Mouse (Mus musculus): ENCODE data around the gene Ppm1h.
A peak's percentile ranks its signal among the peaks of the same experiment; 100 is the strongest.

Ppm1h gene

GRCm38 (mm10) chr10:122809851-122810250 is 131.3 kb downstream of the Ppm1h start:
- DNase-seq (ENCODE audit: low read depth), result no peak

- no peak for DNase-seq (ENCODE audit: low read depth)
Observed at GRCm38 (mm10) chr10:122815094-122815493, 136.5 kb downstream of the Ppm1h start.

- no peak for DNase-seq (ENCODE audit: low read depth)
Observed at GRCm38 (mm10) chr10:122817741-122818140, 139.2 kb downstream of the Ppm1h start.

DNA sequence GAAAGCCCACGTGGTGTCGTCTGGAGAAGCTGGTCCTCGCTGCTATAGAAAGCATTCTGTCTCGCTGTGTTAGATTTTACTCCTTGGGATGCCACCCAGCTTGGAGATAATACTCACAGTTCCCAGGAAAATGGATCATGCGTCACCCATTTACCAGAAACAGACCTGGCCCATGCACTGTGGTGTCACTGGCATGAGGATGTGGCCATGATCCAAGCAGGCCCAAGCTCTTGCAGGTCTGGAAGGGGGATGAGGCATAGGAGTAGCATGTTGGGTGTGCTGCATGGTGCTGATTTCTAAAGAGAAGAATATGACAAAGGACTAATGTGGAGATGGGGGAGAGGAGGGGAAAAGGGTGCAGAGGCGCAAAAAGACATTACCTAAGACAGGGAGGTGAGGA is 141.2 kb downstream of the Ppm1h start:
- no peak for DNase-seq (ENCODE audit: low read depth)

DNA sequence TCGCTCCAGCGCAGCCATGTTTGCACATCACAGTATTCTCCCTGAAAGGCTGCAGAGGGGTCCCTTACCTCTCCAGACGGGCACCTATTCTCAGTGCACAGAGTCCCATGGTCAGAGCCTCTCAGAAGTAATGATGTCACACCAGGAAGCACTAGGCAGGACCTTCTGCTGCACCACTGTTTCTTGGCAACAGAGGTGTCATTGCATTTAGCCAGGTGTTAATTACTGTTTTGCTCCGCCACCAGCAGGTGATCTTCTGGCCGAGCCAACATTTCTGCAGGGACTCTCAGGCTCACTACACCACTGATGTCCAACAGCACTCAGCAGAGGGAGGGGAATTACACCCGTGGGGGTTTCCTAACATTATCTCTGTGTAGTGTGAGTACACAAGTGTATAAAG is 143.0 kb downstream of the Ppm1h start:
- DNase-seq (ENCODE audit: low read depth), result no peak

- no peak for DNase-seq (ENCODE audit: low read depth)
Observed at GRCm38 (mm10) chr10:122823642-122824041, 145.1 kb downstream of the Ppm1h start.

DNA sequence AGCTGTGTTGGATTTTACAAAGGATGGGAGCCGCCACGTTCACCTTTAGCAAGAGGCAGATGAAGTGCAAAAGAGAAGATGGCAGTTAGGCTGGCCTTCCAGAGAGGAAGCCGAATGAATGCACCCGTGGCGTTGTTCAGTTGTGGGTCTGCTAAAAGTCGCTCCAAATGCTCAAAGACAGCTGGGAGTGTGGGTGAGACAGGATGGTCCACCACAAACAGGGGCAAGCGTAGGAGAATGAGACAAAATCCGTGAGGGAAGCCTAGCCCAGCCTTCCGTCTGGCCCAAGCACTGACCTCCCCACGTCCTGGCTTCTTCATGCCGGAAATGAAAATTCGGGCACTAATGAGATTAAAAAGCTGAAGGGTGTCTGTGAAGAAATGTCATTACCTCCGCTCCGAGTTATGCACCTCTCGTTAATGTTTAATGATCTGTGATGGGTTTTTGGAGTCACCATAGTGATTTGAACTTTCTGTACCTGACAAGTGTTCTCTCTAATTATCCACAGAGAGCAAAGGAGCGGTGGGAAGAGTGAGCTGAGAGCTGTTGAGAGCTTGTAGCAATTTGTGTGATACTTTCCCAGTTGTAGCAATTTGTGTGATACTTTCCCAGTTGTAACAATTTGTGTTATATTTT is 148.3 kb downstream of the Ppm1h start:
- no peak for DNase-seq (ENCODE audit: low read depth)

- DNase-seq (ENCODE audit: low read depth), result no peak
Observed at GRCm38 (mm10) chr10:122827719-122828414, 149.3 kb downstream of the Ppm1h start.

- no peak for DNase-seq (ENCODE audit: low read depth)
Observed at GRCm38 (mm10) chr10:122829801-122830217, 151.2 kb downstream of the Ppm1h start.

DNA sequence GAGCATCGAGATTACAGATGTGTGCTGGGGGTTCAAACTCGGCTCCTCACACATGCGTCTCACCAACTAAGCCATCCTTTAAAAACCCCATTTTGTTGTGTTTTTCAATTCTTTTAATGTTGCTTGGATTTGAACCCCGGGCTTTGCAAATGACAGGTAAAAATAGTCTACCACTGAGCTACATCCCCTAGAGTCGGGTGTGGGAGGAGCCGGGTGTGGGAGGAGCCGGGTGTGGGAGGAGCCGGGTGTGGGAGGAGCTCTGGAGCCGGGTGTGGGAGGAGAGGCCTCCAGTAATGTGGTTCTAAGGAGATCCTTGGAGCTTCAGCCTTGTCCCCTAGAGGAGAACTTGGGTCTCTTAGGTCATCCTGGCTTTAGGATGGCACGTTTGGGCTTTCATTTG is 152.1 kb downstream of the Ppm1h start:
- DNase-seq (ENCODE audit: low read depth), result no peak

GRCm38 (mm10) chr10:122842014-122842413 is 163.5 kb downstream of the Ppm1h start:
- DNase-seq (ENCODE audit: low read depth), result no peak

GRCm38 (mm10) chr10:122842961-122843360 is 164.4 kb downstream of the Ppm1h start:
- no peak for DNase-seq (ENCODE audit: low read depth)

DNA sequence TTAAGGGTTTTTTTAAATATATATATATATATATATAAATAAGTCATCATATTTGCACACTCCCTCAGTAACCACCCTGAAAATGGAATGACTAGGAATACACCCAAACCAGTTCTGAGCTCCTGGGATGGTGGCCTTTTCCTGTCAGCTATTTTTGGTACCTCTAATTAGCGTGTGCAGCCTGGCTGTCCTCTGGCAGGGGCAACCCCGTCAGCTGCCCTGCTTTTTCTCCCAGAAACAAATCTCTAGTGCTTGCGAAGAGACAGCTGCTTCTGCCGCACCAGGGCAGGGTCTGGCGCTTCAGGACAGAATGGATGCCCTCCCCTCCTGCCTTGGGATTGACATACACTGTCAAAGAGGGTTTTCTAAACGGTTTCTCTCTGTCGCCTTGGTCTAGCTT is 166.9 kb downstream of the Ppm1h start:
- DNase-seq (ENCODE audit: low read depth), result no peak

DNA sequence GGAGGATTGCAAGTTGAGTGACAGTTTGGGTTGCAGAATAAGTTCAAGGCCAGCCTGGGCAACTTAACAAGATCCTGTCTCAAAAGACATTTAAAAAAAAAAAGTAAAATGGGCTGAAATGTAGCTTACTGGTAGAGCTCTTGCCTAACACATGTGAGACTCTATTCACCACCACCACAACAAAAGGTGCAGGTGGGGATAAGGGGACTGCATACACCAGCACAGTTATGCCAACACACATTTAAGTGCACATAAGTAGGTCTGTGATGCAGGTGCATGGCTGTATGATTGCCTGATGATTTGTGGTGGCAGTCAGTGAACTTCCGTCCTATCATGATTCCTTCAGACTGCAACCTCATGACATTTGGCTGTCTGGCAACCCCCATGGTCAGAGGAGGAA is 167.9 kb downstream of the Ppm1h start:
- no peak for DNase-seq (ENCODE audit: low read depth)

GRCm38 (mm10) chr10:122848020-122848457 is 169.5 kb downstream of the Ppm1h start:
- DNase-seq (ENCODE audit: low read depth), result peak; percentile 52

- no peak for DNase-seq (ENCODE audit: low read depth)
Observed at GRCm38 (mm10) chr10:122851267-122852160, 173.0 kb downstream of the Ppm1h start.

- no peak for DNase-seq (ENCODE audit: low read depth)
Observed at GRCm38 (mm10) chr10:122854571-122854970, 176.0 kb downstream of the Ppm1h start.

DNA sequence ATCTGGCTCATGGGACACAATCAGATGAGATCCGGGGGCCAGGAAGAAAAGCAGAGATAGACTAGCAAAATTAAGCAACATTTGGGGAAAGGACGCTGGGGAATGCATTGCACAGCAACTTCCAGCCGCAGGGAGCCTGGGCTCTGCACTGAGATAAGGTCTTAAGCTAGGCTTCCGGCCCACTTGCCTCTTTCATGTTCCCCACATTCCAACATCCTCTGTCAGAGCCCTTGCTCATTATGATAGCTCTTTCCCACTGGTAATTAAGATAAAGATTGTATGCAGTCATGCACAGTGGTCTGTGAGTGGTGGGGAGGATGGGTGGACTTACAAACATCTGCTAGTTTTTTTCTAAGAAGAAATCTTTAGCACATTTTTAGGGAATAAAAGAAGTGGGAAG is 176.6 kb downstream of the Ppm1h start:
- no peak for DNase-seq (ENCODE audit: low read depth)

- DNase-seq (ENCODE audit: low read depth), result no peak
Observed at GRCm38 (mm10) chr10:122856040-122856764, 177.6 kb downstream of the Ppm1h start.

DNA sequence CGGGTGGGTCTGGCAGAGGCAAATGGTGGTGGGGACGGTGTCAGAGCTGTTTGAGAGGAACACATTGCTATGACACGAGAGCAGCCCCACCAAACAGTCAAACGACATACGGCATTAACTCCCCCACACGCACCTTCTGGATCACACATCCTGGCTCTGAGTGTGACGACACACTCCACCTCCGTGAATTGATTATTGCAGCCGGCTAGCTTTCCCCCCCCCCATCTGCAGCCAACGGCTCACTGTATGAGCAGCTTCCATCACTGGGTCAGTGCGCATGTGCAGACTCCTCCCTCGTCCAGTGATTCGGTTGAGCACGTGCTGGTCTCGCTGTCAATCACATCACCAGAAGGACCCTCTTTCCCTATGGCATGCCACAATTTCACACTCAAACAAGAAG is 178.6 kb downstream of the Ppm1h start:
- DNase-seq (ENCODE audit: low read depth), result no peak

DNA sequence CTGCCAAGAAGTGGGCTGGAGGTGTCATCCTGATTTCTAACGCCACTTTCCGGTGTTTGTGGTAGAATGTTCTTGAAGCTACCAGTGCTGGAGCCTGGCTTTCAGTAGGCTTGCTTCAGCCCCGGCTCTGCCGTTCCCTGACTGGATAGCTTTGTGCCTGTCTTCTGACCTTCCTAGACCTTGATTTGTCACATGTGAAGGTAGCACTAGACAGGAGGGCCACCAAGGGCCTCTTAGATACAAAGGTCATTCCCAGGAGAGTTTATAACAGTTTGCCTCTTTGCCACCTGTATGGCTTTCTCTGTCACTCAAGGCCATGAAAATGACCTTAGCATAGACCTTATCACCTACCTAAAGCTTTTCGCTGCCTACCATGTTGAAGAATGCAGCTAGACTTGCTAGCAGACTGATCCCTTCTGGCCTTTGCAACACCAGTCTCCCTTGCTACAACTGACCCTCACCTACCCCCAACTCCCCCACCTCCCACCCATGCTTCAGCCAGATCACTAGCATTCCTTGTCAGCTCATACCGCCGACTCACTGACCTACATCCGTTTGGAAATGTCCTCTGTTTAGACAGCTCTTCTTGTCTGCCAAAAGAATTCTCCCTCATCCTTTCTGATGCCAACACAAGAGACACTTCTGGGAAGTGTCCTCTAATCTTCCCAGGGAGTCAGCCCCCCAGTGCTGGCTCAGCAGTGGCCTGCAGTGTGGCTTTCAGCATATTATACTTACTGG is 180.5 kb downstream of the Ppm1h start:
- no peak for DNase-seq (ENCODE audit: low read depth)

DNA sequence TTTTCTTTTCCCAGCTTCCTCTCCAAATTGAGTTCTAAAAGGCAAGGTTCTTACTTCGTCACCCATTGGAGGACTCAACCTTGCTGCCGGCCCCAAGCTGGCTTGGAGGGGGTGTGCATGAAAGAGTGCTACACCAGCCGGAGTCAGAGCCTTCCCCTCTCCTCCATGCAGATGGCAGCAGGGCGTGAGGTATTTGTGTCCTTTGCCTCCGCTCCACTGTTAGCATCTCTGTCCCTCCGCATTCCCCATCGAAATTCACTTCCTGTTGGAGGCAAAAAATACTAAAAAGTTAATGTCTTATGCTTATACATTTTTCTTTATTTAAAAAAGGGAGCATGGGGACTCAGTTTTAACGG is 181.1 kb downstream of the Ppm1h start:
- DNase-seq (ENCODE audit: low read depth), result no peak
